Mouse (Mus musculus) natural killer cell, adult 2 months (primary cell): ENCODE measurements around the gene Rnf26.
A peak's percentile ranks its signal among the peaks of the same experiment; 100 is the strongest.
"Not testable (repeated sequence)": the region's sequence is repeated elsewhere in the genome, so short reads cannot be mapped to it uniquely, and the experiment has no call there.

Experiments
- DNase-seq, 2 experiments: peaks; one replicate each; pipeline ENCODE4 v3.0.0; 2022; ENCODE audit warnings: low spot score in 2 of 2

Rnf26 gene

GRCm38 (mm10) chr9:44125546-44126428 is 12.5 kb upstream of the Rnf26 start:
- DNase-seq, result peak; percentile 74 to 83

GRCm38 (mm10) chr9:44125026-44125425 is 11.7 kb upstream of the Rnf26 start:
- DNase-seq, result no peak

DNA sequence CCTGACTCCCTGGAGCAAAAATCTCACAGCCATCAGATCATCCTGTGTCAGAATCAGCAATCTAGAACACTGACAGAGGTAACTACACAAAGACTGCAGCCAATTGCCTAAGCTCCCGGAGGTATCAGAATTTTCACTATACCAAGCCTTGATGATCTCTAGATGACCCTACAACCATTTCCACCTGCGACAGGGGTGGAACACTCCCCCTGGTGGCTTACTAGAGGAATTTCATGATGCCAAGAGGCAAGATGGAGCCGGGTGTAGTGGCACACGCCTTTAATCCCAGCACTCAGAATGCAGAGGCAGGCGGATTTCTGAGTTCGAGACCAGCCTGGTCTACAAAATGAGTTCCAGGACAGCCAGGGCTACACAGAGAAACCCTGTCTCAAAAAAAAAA is 11.0 kb upstream of the Rnf26 start:
- no peak for DNase-seq

- DNase-seq, result no peak
Measured at GRCm38 (mm10) chr9:44119948-44120465, 6.7 kb upstream of the Rnf26 start.

GRCm38 (mm10) chr9:44119011-44119410 is 5.7 kb upstream of the Rnf26 start:
- peak in 1 of 2 experiments; percentile 45 for DNase-seq

DNA sequence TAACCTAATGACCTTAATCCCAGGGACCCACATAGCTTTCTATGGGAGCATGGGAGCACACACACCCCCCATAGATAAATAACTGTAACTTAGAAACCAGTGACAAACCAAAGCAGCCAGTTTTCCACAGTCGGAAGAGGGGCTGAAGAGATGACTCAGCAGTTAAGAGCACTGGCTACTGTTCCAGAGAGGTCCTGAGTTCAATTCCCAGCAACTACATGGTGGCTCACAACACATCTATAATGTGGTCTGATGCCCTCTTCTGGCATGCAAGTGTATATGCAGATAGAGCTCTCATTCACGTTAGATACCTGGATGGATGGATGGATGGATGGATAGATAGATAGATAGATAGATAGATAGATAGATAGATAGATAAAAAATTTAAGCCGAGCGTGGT is 2.9 kb upstream of the Rnf26 start:
- no peak for DNase-seq

DNA sequence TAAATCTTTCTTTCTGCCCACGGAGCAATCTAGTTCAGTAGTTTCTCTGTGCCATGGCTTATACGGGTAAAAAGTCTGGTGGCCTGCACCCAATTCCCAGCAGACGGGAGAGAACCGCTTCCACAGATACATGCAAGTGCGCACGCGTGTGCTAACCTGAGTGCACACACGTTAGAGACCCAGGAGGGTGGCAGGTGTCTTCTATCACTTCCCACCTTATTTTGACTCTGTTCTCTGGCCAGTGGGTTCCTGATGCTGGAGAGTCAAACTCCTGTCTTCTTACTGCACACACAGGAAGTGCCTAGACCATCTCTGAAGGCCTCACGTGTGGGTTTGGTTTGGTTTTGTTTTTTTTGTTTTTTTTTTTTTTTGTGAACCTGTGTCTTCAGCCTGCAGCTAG is 2.3 kb upstream of the Rnf26 start:
- no peak for DNase-seq

GRCm38 (mm10) chr9:44114453-44114852 is 1.1 kb upstream of the Rnf26 start:
- no peak for DNase-seq

DNA sequence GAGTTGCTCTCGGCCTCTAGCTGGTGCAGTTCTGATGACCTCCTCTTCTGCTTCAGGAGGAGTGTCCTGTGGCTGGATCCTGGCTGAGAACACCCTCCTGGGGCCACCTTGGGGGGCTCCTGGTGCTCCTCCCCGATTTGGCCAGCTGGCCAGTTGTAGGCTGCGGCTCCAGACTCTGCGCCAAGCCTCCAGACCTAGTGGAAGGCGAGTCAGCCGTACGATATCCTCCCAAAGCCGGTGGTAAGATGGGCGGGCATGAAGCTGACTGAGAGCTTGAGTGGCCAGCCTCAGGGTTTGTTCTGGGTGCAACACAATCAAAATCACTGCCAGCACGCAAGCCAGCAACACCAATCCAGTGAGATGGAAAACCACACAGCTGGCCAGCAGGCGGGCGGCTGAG is 1.4 kb downstream of the Rnf26 start:
- DNase-seq, result not testable (repeated sequence)

DNA sequence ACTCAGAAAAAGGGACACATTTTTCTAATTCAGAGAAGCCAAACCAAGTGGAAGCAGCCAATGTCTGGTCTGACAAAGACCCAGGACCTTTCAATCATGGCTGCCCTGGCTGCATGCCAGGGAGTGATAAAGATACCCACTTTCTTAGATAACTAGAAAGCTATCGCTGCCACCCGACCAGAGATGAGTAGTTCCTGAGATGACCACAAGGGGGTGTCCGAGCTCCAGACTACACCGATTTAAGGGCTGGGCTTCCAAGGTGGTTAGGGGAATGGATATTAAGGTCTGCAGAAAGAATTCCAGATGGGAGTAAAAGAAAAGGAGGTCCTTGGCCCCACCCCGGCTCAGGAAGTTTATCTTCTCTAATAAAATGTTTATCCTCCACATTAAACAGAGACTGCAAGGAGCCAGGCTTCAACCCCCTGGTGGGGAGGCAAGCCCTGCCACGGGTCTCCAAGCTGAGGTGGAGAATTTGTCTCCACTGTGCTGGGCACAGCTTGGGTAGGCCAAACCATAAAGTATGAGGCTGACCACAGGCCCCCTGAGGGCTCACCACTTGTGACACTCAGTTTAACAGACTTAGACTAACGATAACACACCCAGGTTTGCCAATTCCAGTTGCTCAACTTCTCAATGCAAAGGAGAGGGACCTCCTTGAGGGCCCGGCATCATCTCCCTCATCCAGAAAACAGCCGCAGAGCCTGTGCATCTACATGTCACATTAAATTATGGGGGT is 3.8 kb downstream of the Rnf26 start:
- DNase-seq, result peak; percentile 70 to 76

DNA sequence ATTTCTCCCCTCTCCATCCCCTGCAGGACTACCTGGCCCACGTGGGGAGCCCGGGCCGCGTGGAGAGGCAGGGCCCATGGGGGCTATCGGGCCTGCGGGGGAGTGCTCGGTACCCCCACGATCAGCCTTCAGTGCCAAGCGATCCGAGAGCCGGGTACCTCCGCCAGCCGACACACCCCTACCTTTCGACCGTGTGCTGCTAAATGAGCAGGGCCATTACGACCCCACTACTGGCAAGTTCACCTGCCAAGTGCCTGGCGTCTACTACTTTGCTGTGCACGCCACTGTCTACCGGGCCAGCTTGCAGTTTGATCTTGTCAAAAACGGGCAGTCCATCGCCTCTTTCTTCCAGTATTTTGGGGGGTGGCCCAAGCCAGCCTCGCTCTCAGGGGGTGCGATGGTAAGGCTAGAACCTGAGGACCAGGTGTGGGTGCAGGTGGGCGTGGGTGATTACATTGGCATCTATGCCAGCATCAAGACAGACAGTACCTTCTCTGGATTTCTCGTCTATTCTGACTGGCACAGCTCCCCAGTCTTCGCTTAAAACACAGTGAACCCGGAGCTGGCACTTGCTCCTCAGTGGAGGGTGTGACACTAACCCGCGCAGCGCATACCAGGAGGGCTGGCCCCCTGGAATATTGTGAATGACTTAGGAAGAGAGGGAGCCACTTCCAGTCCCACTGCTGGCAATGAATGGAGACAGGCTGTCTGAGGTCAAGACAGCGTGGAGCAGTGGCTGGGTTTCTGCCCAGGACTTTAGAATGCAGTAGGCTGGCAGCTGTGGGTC is 4.9 kb downstream of the Rnf26 start:
- no peak for DNase-seq

DNA sequence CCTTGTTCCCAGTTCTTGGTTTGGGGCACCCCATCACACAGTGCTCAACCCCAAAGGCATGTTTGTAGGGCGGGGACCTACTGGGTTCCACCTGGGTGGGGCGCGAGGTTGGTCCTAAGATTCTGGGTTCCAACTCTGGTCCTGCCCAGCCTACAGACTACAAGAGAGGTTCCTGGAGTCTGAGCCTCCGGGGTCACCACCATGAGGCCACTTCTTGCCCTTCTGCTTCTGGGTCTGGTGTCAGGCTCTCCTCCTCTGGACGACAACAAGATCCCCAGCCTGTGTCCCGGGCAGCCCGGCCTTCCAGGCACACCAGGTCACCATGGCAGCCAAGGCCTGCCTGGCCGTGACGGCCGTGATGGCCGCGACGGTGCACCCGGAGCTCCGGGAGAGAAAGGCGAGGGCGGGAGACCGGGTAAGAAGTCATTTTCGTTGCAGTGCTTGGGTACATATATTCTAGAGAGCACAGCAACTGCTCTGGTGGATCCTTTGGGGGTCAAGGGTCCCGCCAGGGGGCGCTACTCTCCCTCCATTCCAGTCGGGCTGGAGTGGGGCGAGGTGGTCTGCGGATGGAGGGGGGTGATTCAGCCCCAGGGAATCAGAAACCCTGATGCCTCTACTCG is 5.6 kb downstream of the Rnf26 start:
- no peak for DNase-seq

- no peak for DNase-seq
Measured at GRCm38 (mm10) chr9:44107110-44107509, 6.2 kb downstream of the Rnf26 start, which contains the start of gene C1qtnf5. C1qtnf5 (plus strand) TSS chr9:44107245.

DNA sequence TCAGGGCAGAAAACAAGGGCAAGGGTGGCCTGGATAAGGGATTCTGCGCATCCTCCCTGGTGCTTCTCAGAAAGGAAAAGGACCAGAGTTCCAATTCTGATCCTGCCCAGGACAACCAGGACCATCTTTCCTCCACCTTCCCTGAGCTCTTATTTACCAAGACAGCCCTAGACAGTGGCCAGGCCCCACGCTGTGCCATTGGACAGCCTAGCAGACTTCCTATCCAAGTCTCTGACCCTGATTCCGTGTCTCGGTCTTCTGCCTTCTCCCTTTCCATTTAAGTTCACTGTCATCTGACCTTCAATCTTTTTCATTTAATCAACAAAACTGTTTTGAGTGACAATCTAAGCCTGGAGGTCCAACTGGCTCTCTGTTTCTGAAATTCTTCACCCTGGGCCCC is 6.7 kb downstream of the Rnf26 start:
- DNase-seq, result no peak

DNA sequence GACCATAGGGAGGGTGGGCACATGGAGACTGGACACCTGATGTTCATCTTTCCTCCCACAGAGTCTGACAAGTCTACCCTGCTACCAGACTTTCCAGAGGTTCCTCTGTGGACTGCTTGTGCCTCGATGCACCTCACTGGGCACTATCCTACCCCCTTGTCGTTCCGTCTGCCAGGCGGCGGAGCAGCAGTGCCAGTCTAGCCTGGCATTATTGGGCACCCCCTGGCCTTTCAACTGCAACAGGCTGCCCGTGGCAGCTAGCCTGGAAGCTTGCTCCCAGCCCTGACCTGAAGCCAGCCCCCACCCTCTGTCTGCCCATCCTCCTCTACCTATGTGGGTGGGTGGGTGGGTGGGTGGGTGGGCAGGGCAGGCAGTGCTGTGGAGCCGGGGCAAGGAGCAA is 7.1 kb downstream of the Rnf26 start:
- no peak for DNase-seq

- no peak for DNase-seq
Measured at GRCm38 (mm10) chr9:44105781-44106180, 7.5 kb downstream of the Rnf26 start.

GRCm38 (mm10) chr9:44104881-44105280 is 8.4 kb downstream of the Rnf26 start:
- no peak for DNase-seq

DNA sequence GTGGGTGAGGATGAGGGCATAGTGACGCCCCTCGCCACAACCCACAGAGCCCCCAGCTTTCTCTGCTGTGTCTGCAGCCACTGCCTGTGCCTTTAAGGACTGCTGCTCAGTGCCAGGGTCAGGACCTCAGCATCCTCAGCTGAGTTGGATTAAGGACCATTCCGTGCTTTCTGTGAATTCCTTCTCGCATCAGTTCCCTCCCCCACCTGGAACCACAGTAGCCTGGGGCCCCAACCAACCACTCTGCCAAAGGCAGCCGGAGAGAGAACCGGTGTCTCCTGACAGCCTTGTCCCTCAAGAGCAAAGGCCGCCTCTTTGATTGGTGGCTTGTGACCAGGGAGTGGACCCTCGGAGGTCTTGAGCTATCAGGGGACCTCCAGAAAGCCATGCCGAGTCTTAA is 11.8 kb downstream of the Rnf26 start, which contains the start of gene Mfrp:
TSS of gene Mfrp (plus strand) at position 240 of the 400 bp plus-strand sequence.
- DNase-seq, result no peak

GRCm38 (mm10) chr9:44096536-44096935 is 16.8 kb downstream of the Rnf26 start:
- DNase-seq, result no peak

DNA sequence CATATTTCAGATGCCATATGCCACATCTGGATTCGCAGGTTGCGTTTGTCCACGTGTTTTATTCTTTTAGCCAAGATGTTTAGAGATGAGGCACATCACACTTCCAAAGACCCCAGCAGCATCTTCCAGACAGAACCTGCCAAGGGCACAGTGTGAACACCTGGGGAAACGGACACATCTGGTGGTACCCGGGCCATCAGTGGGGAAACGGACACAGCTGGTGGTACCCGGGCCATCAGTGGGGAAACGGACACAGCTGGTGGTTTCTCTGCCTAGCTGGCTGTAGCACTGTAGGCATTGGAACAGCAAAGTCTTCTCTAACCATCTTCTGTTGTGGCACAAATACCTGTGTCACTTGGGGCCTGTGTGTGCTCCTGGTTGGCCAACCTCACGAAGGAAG is 17.5 kb downstream of the Rnf26 start:
- no peak for DNase-seq

DNA sequence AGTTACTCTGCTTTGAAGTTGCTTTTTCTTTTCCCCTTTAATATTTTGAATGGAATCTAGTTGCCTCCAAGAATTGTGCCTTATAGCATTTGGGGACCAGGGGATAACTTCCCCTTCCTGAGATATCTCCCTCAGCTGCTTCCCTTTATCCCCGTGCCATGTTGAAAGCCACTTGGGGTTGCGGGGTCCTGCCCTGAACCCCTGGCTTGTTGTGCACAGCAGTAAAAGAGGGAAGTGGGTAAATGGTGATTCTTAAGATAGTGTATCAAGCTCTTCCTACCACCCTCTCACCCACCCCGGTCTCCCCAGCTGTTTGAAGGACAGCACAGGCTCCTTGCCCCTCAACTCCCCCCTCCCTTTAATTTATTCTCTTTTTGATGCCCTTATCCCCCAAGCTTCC is 18.6 kb downstream of the Rnf26 start:
- no peak for DNase-seq
